Mouse (Mus musculus): ENCODE data around the gene Galntl6. TPM values are rescaled to one million over a fixed set of nuclear protein-coding genes. Genes with fewer than 3 reads are reported as not detected.
A peak's percentile ranks its signal among the peaks of the same experiment; 100 is the strongest.

The Galntl6 gene
- polyA plus RNA-seq, 1 experiment from 2014 or later: 0.91 TPM

- H3K27me3 ChIP-seq (ENCODE audit: insufficient read depth, low read length): no peaks in the 10 kb centered on the region
- no peaks in the 10 kb centered on the region for H3K4me1 ChIP-seq (replicated peaks; ENCODE audit: insufficient read depth, low read length)
- DNase-seq (ENCODE audit: low spot score): peak; percentile 63
- no peaks in the 10 kb centered on the region for H3K36me3 ChIP-seq (ENCODE audit: insufficient read depth, low read length)
- WGBS: 75% methylated on average over 13 of the region's 13 CpGs
- no peaks in the 10 kb centered on the region for H3K9me3 ChIP-seq (replicated peaks; ENCODE audit: low read length)
- no peak for TF ChIP-seq CTCF (IDR thresholded peaks at IDR 0.05; ENCODE audit: low read depth)
- no peak overlapping the region for H3K4me3 ChIP-seq (replicated peaks; ENCODE audit: low read depth, low read length)
- H3K4me2 ChIP-seq (ENCODE audit: low read length): no peak overlapping the region
- no peak for ATAC-seq (replicated peaks; ENCODE audit: low FRiP score, low read depth)
- H3K27ac ChIP-seq: no peak overlapping the region
- H3K9ac ChIP-seq (ENCODE audit: low read depth, low read length): no peak overlapping the region
Measured at GRCm38 (mm10) chr8:57842462-57843391, 1069.7 kb downstream of the Galntl6 start.

- ATAC-seq (replicated peaks; ENCODE audit: low FRiP score, low read depth) (no peak), DNase-seq (ENCODE audit: low spot score) (peak; percentile 3)
- Histone ChIP-seq H3K36me3 (ENCODE audit: insufficient read depth, low read length) (no peaks in the 10 kb centered on the region), H3K27me3 (ENCODE audit: insufficient read depth, low read length) (no peaks in the 10 kb centered on the region), H3K9me3 (replicated peaks; ENCODE audit: low read length) (no peaks in the 10 kb centered on the region), H3K4me3 (replicated peaks; ENCODE audit: low read depth, low read length) (no peak overlapping the region), H3K9ac (ENCODE audit: low read depth, low read length) (no peak overlapping the region), H3K4me2 (ENCODE audit: low read length) (no peak overlapping the region), H3K4me1 (replicated peaks; ENCODE audit: insufficient read depth, low read length) (no peaks in the 10 kb centered on the region), H3K27ac (no peak overlapping the region)
- 78% methylated on average over 4 of the region's 4 CpGs for WGBS
- TF ChIP-seq CTCF (IDR thresholded peaks at IDR 0.05; ENCODE audit: low read depth): no peak
Measured at GRCm38 (mm10) chr8:57841446-57841845, 1071.0 kb downstream of the Galntl6 start.

GRCm38 (mm10) chr8:57837384-57837783 lies 1075.1 kb downstream of the Galntl6 start:
- no peaks in the 10 kb centered on the region for H3K27me3 ChIP-seq (ENCODE audit: insufficient read depth, low read length)
- H3K4me2 ChIP-seq (ENCODE audit: low read length): no peak overlapping the region
- no peaks in the 10 kb centered on the region for H3K9me3 ChIP-seq (replicated peaks; ENCODE audit: low read length)
- ATAC-seq (replicated peaks; ENCODE audit: low FRiP score, low read depth) (no peak), DNase-seq (ENCODE audit: low spot score) (no peak)
- H3K36me3 ChIP-seq (ENCODE audit: insufficient read depth, low read length): no peaks in the 10 kb centered on the region
- H3K4me3 ChIP-seq (replicated peaks; ENCODE audit: low read depth, low read length): no peak overlapping the region
- 45% methylated on average over 8 of the region's 8 CpGs for WGBS
- no peak overlapping the region for H3K27ac ChIP-seq
- TF ChIP-seq CTCF (IDR thresholded peaks at IDR 0.05; ENCODE audit: low read depth): no peak
- H3K9ac ChIP-seq (ENCODE audit: low read depth, low read length): no peak overlapping the region
- H3K4me1 ChIP-seq (replicated peaks; ENCODE audit: insufficient read depth, low read length): no peaks in the 10 kb centered on the region

- Histone ChIP-seq H3K4me3 (replicated peaks; ENCODE audit: low read depth, low read length) (no peak overlapping the region), H3K4me1 (replicated peaks; ENCODE audit: insufficient read depth, low read length) (no peaks in the 10 kb centered on the region), H3K4me2 (ENCODE audit: low read length) (no peak overlapping the region), H3K36me3 (ENCODE audit: insufficient read depth, low read length) (no peaks in the 10 kb centered on the region), H3K27ac (no peak overlapping the region), H3K9ac (ENCODE audit: low read depth, low read length) (no peak overlapping the region), H3K27me3 (ENCODE audit: insufficient read depth, low read length) (no peaks in the 10 kb centered on the region), H3K9me3 (replicated peaks; ENCODE audit: low read length) (no peaks in the 10 kb centered on the region)
- ATAC-seq (replicated peaks; ENCODE audit: low FRiP score, low read depth) (no peak), DNase-seq (ENCODE audit: low spot score) (no peak)
- 49% methylated on average over 11 of the region's 11 CpGs for WGBS
- TF ChIP-seq CTCF (IDR thresholded peaks at IDR 0.05; ENCODE audit: low read depth): no peak
Measured at GRCm38 (mm10) chr8:57836981-57837380, 1075.5 kb downstream of the Galntl6 start.

- ATAC-seq (replicated peaks; ENCODE audit: low FRiP score, low read depth): no peak
- no peaks in the 10 kb centered on the region for H3K9me3 ChIP-seq (replicated peaks; ENCODE audit: low read length)
Measured at GRCm38 (mm10) chr8:57836201-57836883, 1076.1 kb downstream of the Galntl6 start.

GRCm38 (mm10) chr8:57823151-57823550 lies 1089.3 kb downstream of the Galntl6 start:
- Histone ChIP-seq H3K9ac (ENCODE audit: low read depth, low read length) (no peak overlapping the region), H3K36me3 (ENCODE audit: insufficient read depth, low read length) (no peaks in the 10 kb centered on the region), H3K4me1 (replicated peaks; ENCODE audit: insufficient read depth, low read length) (no peaks in the 10 kb centered on the region), H3K4me2 (ENCODE audit: low read length) (no peak overlapping the region), H3K27ac (no peak overlapping the region), H3K27me3 (ENCODE audit: insufficient read depth, low read length) (no peaks in the 10 kb centered on the region), H3K9me3 (replicated peaks; ENCODE audit: low read length) (no peaks in the 10 kb centered on the region), H3K4me3 (replicated peaks; ENCODE audit: low read depth, low read length) (no peak overlapping the region)
- DNase-seq (ENCODE audit: low spot score): no peak
- no peak for ATAC-seq (replicated peaks; ENCODE audit: low FRiP score, low read depth)
- 56% methylated on average over 7 of the region's 7 CpGs for WGBS
- TF ChIP-seq CTCF (IDR thresholded peaks at IDR 0.05; ENCODE audit: low read depth): no peak

More at GRCm38 (mm10) chr8:57836201-57836883, 1076.1 kb downstream of the Galntl6 start:
- Histone ChIP-seq H3K27ac (no peak overlapping the region), H3K4me1 (replicated peaks; ENCODE audit: insufficient read depth, low read length) (no peaks in the 10 kb centered on the region), H3K9ac (ENCODE audit: low read depth, low read length) (no peak overlapping the region), H3K4me3 (replicated peaks; ENCODE audit: low read depth, low read length) (no peak overlapping the region), H3K27me3 (ENCODE audit: insufficient read depth, low read length) (no peaks in the 10 kb centered on the region), H3K36me3 (ENCODE audit: insufficient read depth, low read length) (no peaks in the 10 kb centered on the region), H3K4me2 (ENCODE audit: low read length) (no peak overlapping the region)
- TF ChIP-seq CTCF (IDR thresholded peaks at IDR 0.05; ENCODE audit: low read depth): no peak
- WGBS: 88% methylated on average over 15 of the region's 15 CpGs
- DNase-seq (ENCODE audit: low spot score): no peak

All from kidney, postnatal 0 days (tissue).